Mouse (Mus musculus): ENCODE measurements around the gene Fzd4.

Gene Fzd4

GRCm38 (mm10) chr7:89404081-89404733 lies at the start of gene Fzd4, which contains the start of gene Tmem135:
Gene Fzd4 (plus strand): TSS chr7:89404355.
Gene Tmem135 (minus strand): TSS chr7:89404222.
- DNase-seq, result peak; percentile 73 to 82

DNA sequence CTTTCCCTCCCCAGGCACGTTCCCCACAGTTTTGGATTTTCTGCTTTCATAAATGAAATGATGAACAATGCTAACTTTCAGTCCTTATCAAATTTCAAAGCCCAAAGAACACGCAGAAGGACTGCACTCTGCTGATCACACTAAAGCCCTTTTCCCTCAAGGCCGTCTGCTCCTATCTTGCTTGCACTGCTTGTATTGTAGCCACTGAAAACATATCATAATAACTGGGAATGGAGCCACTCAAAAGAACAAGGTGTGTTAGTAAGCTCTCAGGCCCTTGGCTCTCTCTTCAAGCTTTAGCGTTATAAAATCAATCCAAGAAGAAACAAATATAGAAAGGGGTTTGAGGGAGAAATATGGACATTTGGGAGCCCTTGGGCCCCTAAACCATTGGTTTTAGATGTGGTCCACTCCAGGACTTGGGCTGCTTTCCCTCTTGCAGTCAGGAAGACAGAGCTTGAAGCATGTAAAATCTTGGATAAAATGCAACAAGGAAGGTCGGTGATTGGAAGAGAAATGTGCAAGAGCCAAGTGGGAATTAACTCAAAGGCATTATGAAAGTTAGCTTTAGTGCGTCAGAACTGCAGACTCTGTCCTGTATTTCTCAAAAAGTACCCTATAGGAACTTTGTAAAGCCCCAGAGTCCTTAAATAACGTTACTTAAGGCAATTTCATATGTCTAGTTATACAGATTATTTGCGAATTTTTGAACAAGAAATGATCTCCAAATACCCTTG lies 48.5 kb upstream of the Fzd4 start:
- no peak for DNase-seq

GRCm38 (mm10) chr7:89356307-89356706 lies 47.8 kb upstream of the Fzd4 start:
- no peak for DNase-seq

- no peak for DNase-seq
Measured at GRCm38 (mm10) chr7:89363975-89364374, 40.2 kb upstream of the Fzd4 start.

DNA sequence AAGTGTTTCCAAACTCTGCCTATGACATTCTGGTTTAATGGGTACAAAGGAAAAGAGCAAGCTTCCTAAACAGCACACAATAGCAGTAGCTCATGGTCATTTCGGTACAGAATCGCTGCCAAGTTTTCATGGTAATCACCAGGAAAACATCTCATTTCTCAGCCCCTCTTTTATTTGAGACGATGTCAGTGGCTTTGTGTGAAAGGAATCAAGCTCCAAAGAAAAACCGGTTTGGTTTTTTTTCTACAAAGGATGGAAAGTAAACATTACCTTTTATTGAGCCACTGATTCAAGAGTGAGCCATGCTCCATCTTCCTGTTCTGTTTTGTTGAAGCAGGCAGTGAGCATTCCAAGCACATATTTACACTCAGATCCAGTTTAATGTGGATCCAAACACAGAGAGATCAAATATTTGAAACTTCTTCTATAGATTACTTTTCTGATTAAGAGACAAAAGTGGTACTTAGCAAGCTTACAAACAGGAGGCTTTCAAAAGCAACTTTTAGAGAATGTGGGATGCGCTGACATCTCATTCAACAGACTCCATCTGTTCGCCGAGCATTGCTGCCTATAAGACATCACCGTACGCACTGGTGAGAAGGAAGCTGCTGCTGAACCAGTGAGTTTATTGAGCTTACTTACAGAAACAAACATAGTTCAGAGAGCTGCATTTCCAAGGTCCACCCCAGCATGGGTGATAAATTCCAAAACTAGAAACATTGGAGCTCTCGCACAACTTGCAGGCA lies 38.8 kb upstream of the Fzd4 start:
- DNase-seq, result no peak

GRCm38 (mm10) chr7:89367643-89368042 lies 36.5 kb upstream of the Fzd4 start:
- no peak for DNase-seq

GRCm38 (mm10) chr7:89370086-89370485 lies 34.1 kb upstream of the Fzd4 start:
- DNase-seq, result no peak

DNA sequence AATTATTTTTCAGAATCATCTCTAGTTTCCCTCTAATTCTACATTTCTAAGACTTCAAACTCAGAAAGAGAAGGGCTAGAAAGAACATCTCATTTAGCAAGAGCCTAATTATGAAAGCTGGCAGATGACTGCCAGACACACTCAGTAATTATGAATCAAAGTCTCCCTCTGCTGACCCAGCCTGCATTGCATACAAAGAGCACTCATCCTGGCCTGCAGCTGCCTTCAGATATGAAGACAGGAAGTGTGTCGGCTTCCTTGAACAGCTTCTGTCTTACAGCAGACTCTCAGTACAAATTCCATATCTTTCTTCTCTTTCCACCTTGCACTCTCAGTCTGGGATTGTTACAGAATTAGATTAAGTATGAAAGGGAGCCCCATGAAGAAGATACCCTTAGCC lies 33.2 kb upstream of the Fzd4 start:
- DNase-seq, result peak; percentile 15 to 39

DNA sequence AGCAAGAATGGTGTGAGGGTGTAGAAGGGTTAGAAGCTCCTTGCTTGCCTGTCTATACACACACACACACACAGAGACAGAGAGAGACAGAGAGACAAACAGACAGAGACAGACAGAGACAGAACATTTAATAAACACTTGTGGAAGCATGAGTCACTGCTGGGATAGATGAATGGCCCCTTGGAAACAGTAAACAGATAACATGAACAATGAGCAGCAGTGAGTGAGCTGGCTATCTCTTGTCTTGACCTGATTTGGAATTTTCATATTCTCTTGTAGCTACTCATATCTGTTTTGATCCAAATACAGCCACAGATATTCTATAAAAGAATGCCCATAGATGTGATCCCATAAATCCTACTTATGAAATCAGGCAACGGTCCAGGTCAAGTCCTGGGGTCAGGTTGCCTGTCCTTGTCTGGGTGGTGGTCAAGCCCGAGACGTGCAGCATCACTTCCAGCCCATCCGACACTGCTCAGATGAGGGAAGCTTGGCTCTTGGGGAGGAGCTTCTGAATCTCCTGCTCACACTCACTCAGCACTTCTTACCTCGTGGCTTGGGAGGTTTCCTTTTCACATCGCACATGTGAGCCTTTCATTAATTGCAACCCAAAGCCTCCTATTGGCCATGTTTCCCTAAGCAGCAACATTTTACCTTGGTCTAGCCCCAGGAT lies 32.4 kb upstream of the Fzd4 start:
- no peak for DNase-seq

GRCm38 (mm10) chr7:89380935-89381705 lies 23.0 kb upstream of the Fzd4 start:
- DNase-seq, result no peak

- no peak for DNase-seq
Measured at GRCm38 (mm10) chr7:89382892-89383291, 21.3 kb upstream of the Fzd4 start.

DNA sequence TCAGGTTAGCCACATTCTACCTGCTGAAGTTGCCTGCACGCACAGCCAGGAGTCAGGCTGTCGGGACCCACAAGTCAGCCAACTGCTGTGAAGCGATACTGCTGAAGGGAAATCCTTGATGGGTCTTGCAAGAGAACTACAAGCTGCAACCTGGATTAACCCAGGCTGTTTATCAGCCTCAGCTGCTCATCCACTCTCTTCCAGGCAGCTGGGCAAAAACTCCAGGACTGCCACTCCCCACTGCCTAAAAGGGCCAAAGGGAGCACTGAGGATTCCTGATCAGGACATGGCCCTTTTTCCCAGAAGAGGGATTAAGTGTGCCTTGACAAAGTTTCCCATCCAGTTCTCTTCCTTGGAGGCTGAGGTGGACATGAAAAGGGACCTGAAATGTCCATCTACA lies 15.2 kb upstream of the Fzd4 start:
- DNase-seq, result no peak

- DNase-seq, result no peak
Measured at GRCm38 (mm10) chr7:89390660-89391059, 13.5 kb upstream of the Fzd4 start.

- no peak for DNase-seq
Measured at GRCm38 (mm10) chr7:89391281-89391680, 12.9 kb upstream of the Fzd4 start.

GRCm38 (mm10) chr7:89391831-89392230 lies 12.3 kb upstream of the Fzd4 start:
- no peak for DNase-seq

DNA sequence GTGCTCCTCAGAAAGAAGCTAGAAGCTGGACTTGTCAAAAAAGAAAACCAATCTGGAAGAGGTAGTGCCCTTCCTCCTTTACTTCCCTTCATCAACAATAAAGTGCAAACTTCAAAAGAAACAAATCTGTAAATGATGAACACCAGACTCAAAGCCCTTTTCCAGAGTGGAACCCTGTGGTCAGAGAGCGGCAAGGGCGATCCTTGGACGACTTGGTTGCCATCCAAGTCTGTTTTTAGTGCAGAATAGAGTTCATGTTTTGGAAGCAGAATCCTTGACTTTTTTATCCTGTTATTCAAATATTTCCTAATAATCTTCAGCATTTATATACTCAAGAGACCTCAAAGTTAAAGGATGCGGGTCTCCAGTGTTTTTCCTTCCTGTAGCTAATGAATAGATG lies 11.8 kb upstream of the Fzd4 start:
- DNase-seq, result no peak

GRCm38 (mm10) chr7:89392825-89393224 lies 11.3 kb upstream of the Fzd4 start:
- no peak for DNase-seq

DNA sequence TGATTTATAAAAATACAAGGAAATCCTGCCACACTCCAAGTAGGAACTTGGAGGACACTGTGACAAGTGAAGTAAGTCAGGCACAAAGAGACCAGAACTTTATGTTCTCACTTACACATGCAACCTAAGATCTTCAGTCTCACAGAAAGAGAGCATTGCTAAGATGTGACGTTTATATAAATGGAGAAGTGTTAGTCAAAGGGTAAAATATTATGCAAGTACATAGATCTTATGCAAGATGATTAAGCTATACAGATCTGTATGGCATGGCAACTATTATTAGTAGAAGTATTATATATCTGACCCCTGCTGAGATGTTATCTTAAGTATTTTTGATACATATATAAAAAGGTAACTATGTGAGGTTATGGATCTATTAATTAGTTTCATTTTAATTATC lies 8.8 kb upstream of the Fzd4 start:
- no peak for DNase-seq

GRCm38 (mm10) chr7:89396386-89396785 lies 7.8 kb upstream of the Fzd4 start:
- DNase-seq, result no peak

DNA sequence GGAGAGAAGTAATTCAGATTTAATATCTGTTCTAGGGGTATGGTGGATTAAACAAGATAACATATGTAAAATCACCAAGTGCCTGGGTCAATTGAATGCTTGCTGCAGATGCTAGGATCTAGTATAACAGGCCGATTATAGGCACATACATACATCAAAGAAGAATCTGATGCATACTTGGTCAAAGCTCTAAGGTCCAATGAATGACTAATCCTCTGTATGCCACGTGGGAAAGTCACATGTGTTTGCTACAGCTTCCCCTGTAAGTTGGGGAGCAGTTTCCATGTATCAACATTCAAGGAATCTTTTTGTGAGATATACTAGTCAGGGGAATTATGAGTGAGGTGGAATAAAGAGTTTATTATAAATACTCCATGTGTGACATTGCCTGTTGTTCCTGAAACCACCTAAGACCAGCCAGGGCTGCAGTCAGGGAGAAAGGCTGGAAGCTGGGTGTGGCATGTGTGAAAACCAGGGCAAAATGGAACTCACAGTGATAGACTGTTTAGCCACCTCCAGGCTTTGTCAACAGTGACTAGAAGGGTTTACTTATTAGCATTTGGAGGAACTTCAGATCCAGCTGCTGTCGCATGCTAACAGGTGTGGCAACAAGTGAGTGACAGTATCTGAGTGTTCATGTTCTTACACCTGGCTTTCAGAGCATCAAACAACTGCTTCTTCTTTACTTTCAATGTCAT lies 6.2 kb upstream of the Fzd4 start:
- DNase-seq, result no peak

DNA sequence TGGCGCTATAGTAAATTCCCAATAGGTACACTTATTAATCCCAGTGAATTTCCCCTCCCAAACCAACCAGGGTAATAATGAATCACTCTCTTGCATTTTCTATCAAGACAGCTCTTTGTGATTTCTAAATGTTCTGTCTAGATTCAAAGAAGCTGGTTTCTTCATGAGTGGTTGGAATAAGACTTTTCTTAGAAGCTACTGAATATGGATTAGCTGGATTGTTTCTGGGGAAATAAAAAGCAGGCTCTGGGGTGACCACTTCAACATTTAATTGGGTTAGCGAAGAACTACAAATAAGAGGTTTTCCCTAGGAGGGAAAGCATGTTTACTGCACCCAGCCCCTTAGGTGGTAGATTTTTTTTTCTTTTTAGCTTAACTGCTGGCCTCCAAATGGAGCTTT lies 3.4 kb upstream of the Fzd4 start:
- DNase-seq, result no peak

Measured in spleen, adult 18-20 months (tissue).